Mouse (Mus musculus): ENCODE data around the gene Eif5a. TPM values are rescaled to one million over a fixed set of nuclear protein-coding genes. Genes with fewer than 3 reads are reported as not detected.
A peak's percentile ranks its signal among the peaks of the same experiment; 100 is the strongest.

Eif5a gene
- total and polyA plus RNA-seq, 2 experiments = 321 to 374 TPM

DNA sequence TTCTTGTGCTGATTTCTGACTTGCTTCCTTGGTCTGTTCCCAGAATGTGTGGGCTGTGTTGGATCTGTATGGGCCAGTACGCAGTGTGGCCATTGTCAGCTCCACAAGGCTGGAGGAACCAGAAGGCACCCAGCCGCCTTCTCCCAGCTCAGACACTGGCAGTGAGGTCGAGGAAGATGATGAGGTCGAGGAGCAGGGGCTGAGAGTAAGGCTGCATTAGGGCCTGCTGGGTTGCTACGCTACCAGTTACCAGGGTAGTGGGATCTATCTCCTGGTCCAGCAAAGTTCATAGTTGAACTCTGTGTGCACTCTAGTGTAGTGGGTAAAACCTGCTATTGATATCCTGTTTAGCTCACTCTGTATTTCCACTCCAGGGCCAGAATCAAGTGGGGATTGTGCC is 12.6 kb downstream of the Eif5a start:
- Histone ChIP-seq H3K9ac (ENCODE audit: low read depth, low read length) (no peak overlapping the region), H3K27ac (replicated peaks; ENCODE audit: insufficient read depth, low read depth, low read length) (no peak overlapping the region), H3K4me3 (ENCODE audit: insufficient read depth, low read depth, low read length) (no peak overlapping the region), H3K36me3 (ENCODE audit: control insufficient read depth, insufficient read depth, low read length) (peaks cover 10% of the 10 kb centered on the region), H3K27me3 (ENCODE audit: control insufficient read depth, insufficient read depth, low read length) (no peaks in the 10 kb centered on the region), H3K4me1 (ENCODE audit: control insufficient read depth, insufficient read depth, low read length) (peaks cover 3% of the 10 kb centered on the region; the same call in 1 of the 2 replicates), H3K79me2 (ENCODE audit: control insufficient read depth, insufficient read depth, low read length) (no peaks in the 10 kb centered on the region)
- no peak for DNase-seq (ENCODE audit: extremely low read depth, low read depth, low spot score)
- 95% methylated on average over 5 of the region's 5 CpGs for WGBS
- TF ChIP-seq POLR2A (IDR thresholded peaks at IDR 0.05; ENCODE audit: extremely low read depth, insufficient read depth, low read length) (no peak), CTCF (IDR thresholded peaks at IDR 0.05; ENCODE audit: low read depth, low read length) (no peak)

- H3K4me3 ChIP-seq (ENCODE audit: insufficient read depth, low read depth, low read length) = no peak overlapping the region
- H3K9ac ChIP-seq (ENCODE audit: low read depth, low read length) = no peak overlapping the region
- peaks cover 12% of the 10 kb centered on the region for H3K36me3 ChIP-seq (ENCODE audit: control insufficient read depth, insufficient read depth, low read length)
- TF ChIP-seq CTCF (IDR thresholded peaks at IDR 0.05; ENCODE audit: low read depth, low read length) (no peak), POLR2A (IDR thresholded peaks at IDR 0.05; ENCODE audit: extremely low read depth, insufficient read depth, low read length) (no peak)
- peaks cover 3% of the 10 kb centered on the region; the same call in 1 of the 2 replicates for H3K4me1 ChIP-seq (ENCODE audit: control insufficient read depth, insufficient read depth, low read length)
- H3K27ac ChIP-seq (replicated peaks; ENCODE audit: insufficient read depth, low read depth, low read length) = no peak overlapping the region
- no peaks in the 10 kb centered on the region for H3K79me2 ChIP-seq (ENCODE audit: control insufficient read depth, insufficient read depth, low read length)
- no peaks in the 10 kb centered on the region for H3K27me3 ChIP-seq (ENCODE audit: control insufficient read depth, insufficient read depth, low read length)
- DNase-seq (ENCODE audit: extremely low read depth, low read depth, low spot score) = no peak
- 90% methylated on average over 11 of the region's 11 CpGs for WGBS
These were observed 13.1 kb downstream of the Eif5a start for GRCm38 (mm10) chr11:69908645-69909044.

- TF ChIP-seq CTCF (IDR thresholded peaks at IDR 0.05; ENCODE audit: low read depth, low read length) = no peak
- TF ChIP-seq POLR2A (IDR thresholded peaks at IDR 0.05; ENCODE audit: extremely low read depth, insufficient read depth, low read length) = no peak
- 97% methylated on average over 9 of the region's 9 CpGs for WGBS
- no peak overlapping the region for H3K9ac ChIP-seq (ENCODE audit: low read depth, low read length)
- H3K27ac ChIP-seq (replicated peaks; ENCODE audit: insufficient read depth, low read depth, low read length) = no peak overlapping the region
- peaks cover 12% of the 10 kb centered on the region for H3K36me3 ChIP-seq (ENCODE audit: control insufficient read depth, insufficient read depth, low read length)
- H3K4me3 ChIP-seq (ENCODE audit: insufficient read depth, low read depth, low read length) = no peak overlapping the region
- no peaks in the 10 kb centered on the region for H3K27me3 ChIP-seq (ENCODE audit: control insufficient read depth, insufficient read depth, low read length)
- no peak for DNase-seq (ENCODE audit: extremely low read depth, low read depth, low spot score)
- H3K79me2 ChIP-seq (ENCODE audit: control insufficient read depth, insufficient read depth, low read length) = no peaks in the 10 kb centered on the region
- H3K4me1 ChIP-seq (ENCODE audit: control insufficient read depth, insufficient read depth, low read length) = no peaks in the 10 kb centered on the region
These were observed 17.4 kb downstream of the Eif5a start for GRCm38 (mm10) chr11:69904311-69904710.

DNA sequence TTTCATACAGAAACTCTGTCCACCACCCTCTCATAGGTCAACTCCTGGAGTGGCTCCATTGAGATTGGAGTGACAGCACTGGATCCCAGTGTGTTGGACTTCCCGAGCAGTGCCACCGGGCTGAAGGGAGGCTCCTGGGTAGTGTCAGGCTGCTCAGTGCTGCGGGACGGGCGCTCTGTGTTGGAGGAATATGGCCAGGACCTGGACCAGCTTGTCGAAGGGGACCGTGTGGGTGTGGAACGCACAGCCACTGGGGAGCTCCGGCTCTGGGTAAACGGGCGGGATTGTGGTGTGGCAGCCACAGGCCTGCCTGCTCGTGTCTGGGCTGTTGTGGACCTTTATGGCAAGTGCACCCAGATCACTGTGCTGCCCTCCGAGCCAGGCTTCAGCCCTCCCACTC is 18.8 kb downstream of the Eif5a start:
- peaks cover 11% of the 10 kb centered on the region for H3K36me3 ChIP-seq (ENCODE audit: control insufficient read depth, insufficient read depth, low read length)
- TF ChIP-seq POLR2A (IDR thresholded peaks at IDR 0.05; ENCODE audit: extremely low read depth, insufficient read depth, low read length) (no peak), CTCF (IDR thresholded peaks at IDR 0.05; ENCODE audit: low read depth, low read length) (no peak)
- H3K27me3 ChIP-seq (ENCODE audit: control insufficient read depth, insufficient read depth, low read length) = no peaks in the 10 kb centered on the region
- no peak overlapping the region for H3K27ac ChIP-seq (replicated peaks; ENCODE audit: insufficient read depth, low read depth, low read length)
- no peak overlapping the region for H3K4me3 ChIP-seq (ENCODE audit: insufficient read depth, low read depth, low read length)
- H3K4me1 ChIP-seq (ENCODE audit: control insufficient read depth, insufficient read depth, low read length) = no peaks in the 10 kb centered on the region
- 89% methylated on average over 13 of the region's 13 CpGs for WGBS
- H3K9ac ChIP-seq (ENCODE audit: low read depth, low read length) = no peak overlapping the region
- DNase-seq (ENCODE audit: extremely low read depth, low read depth, low spot score) = no peak
- H3K79me2 ChIP-seq (ENCODE audit: control insufficient read depth, insufficient read depth, low read length) = no peaks in the 10 kb centered on the region

- DNase-seq (ENCODE audit: extremely low read depth, low read depth, low spot score) = no peak
- no peaks in the 10 kb centered on the region for H3K27me3 ChIP-seq (ENCODE audit: control insufficient read depth, insufficient read depth, low read length)
- H3K36me3 ChIP-seq (ENCODE audit: control insufficient read depth, insufficient read depth, low read length) = peaks cover 3% of the 10 kb centered on the region; the same call in 1 of the 2 replicates
- no peaks in the 10 kb centered on the region for H3K79me2 ChIP-seq (ENCODE audit: control insufficient read depth, insufficient read depth, low read length)
- H3K27ac ChIP-seq (replicated peaks; ENCODE audit: insufficient read depth, low read depth, low read length) = no peak overlapping the region
- TF ChIP-seq CTCF (IDR thresholded peaks at IDR 0.05; ENCODE audit: low read depth, low read length) = no peak
- no peak for TF ChIP-seq POLR2A (IDR thresholded peaks at IDR 0.05; ENCODE audit: extremely low read depth, insufficient read depth, low read length)
- no peaks in the 10 kb centered on the region for H3K4me1 ChIP-seq (ENCODE audit: control insufficient read depth, insufficient read depth, low read length)
- peak overlapping the region; percentile 64 for H3K4me3 ChIP-seq (ENCODE audit: insufficient read depth, low read depth, low read length)
- under 1% methylated on average over 39 of the region's 39 CpGs for WGBS
- peak overlapping the region; percentile 67 for H3K9ac ChIP-seq (ENCODE audit: low read depth, low read length)
These were observed 19.8 kb downstream of the Eif5a start for GRCm38 (mm10) chr11:69901993-69902392.

DNA sequence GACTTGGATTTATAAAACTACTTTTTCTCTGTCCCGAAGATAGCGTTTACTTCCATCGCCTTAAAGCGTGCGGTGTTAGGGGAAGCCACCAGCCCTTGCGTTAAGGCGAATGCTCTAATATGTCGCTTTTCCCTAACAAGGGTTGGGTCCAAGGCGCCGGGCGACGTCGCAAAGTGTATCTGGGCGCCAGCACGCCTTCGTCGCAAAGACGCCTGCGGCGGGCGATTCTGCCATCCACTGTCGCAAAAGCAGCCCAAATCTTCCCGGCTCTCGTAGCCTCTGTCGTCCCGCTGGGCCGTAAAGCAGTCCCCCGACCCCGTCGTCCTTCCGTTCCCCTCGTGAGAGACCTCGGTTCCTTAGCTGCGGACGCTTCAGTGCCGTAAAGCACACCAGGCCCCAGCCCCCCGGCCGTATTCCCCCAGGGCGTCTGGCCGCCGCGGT is 20.3 kb downstream of the Eif5a start:
- Histone ChIP-seq H3K36me3 (ENCODE audit: control insufficient read depth, insufficient read depth, low read length) (peaks cover 2% of the 10 kb centered on the region; the same call in 1 of the 2 replicates), H3K9ac (ENCODE audit: low read depth, low read length) (peak overlapping the region; percentile 67), H3K4me3 (ENCODE audit: insufficient read depth, low read depth, low read length) (peak overlapping the region; percentile 64), H3K4me1 (ENCODE audit: control insufficient read depth, insufficient read depth, low read length) (no peaks in the 10 kb centered on the region), H3K27me3 (ENCODE audit: control insufficient read depth, insufficient read depth, low read length) (no peaks in the 10 kb centered on the region), H3K27ac (replicated peaks; ENCODE audit: insufficient read depth, low read depth, low read length) (peak overlapping the region; percentile 69), H3K79me2 (ENCODE audit: control insufficient read depth, insufficient read depth, low read length) (no peaks in the 10 kb centered on the region)
- 0% methylated on average over 42 of the region's 42 CpGs for WGBS
- DNase-seq (ENCODE audit: extremely low read depth, low read depth, low spot score) = peak; percentile 88
- TF ChIP-seq CTCF (IDR thresholded peaks at IDR 0.05; ENCODE audit: low read depth, low read length) (no peak), POLR2A (IDR thresholded peaks at IDR 0.05; ENCODE audit: extremely low read depth, insufficient read depth, low read length) (0 out of 2 replicates have a peak, but pooled peaks have one; percentile 46)

Data from liver, adult 2 months (tissue).